Mouse (Mus musculus) kidney, postnatal 0 days (tissue): ENCODE measurements around the gene Plcb1. TPM values are rescaled to one million over a fixed set of nuclear protein-coding genes. Genes with fewer than 3 reads are reported as not detected.

Source experiments
- ATAC-seq: fragments of 200-750 bp; cut with Nextera tagmentation; replicated peaks from 2 replicates; pipeline ENCODE4 v1.8.0; 2017; ENCODE audit warnings: low read depth, moderate number of reproducible peaks, moderate TSS enrichment, moderate library complexity; ENCODE audit not compliant: low FRiP score
- DNase-seq: peaks from one replicate; pipeline ENCODE4 v3.0.0-alpha.2; 2016; ENCODE audit warnings: low spot score
- H3K27ac ChIP-seq: fragments of 300-500 bp; sonication (generic); 2 replicates; pipeline ENCODE4 v1.5.1; 2014; ENCODE audit warnings: mild to moderate bottlenecking
- H3K27me3 ChIP-seq: fragments of 300-500 bp; sonication (generic); 2 replicates; pipeline ENCODE4 v1.6.1; 2014; ENCODE audit warnings: low read length, mixed read lengths; ENCODE audit not compliant: insufficient read depth
- H3K36me3 ChIP-seq: fragments of 300-500 bp; sonication (generic); 2 replicates; pipeline ENCODE4 v1.6.1; 2014; ENCODE audit warnings: low read length, mixed read lengths; ENCODE audit not compliant: insufficient read depth
- H3K4me1 ChIP-seq: fragments of 300-500 bp; sonication (generic); replicated peaks from 2 replicates; pipeline ENCODE4 v1.6.1; 2014; ENCODE audit warnings: antibody characterized with exemption, low read length, mixed read lengths; ENCODE audit not compliant: insufficient read depth
- H3K4me2 ChIP-seq: fragments of 300-500 bp; sonication (generic); 2 replicates; pipeline ENCODE4 v1.6.1; 2014; ENCODE audit warnings: mild to moderate bottlenecking, low read length, moderate library complexity, mixed read lengths
- H3K4me3 ChIP-seq: fragments of 300-500 bp; sonication (generic); replicated peaks from 2 replicates; pipeline ENCODE4 v1.5.1; 2014; ENCODE audit warnings: low read depth, low read length
- H3K9ac ChIP-seq: fragments of 300-500 bp; sonication (generic); 2 replicates; pipeline ENCODE4 v1.6.1; 2014; ENCODE audit warnings: low read depth, low read length
- H3K9me3 ChIP-seq: fragments of 300-500 bp; sonication (generic); replicated peaks from 2 replicates; pipeline ENCODE4 v1.6.1; 2016; ENCODE audit warnings: low read length, inconsistent platforms, mixed read lengths
- CTCF ChIP-seq: IDR thresholded peaks from 2 replicates; pipeline ENCODE4 v1.5.1; 2016; ENCODE audit warnings: antibody characterized with exemption, low read depth, mild to moderate bottlenecking, moderate library complexity
- WGBS: fragments of 180-500 bp; shearing (Covaris S2); extraction: QIAGEN DNeasy Blood & Tissue Kit; methylation state at CpG from one replicate; pipeline ENCODE4 v1.1.7; 2014; 5-methylcytosine and 5-hydroxymethylcytosine counted together
- polyA plus RNA-seq: library from polyadenylated mRNA; unstranded; fragments of >200 nt; fragmentation: Nextera tagmentation; extraction: Ambion mirVana; gene quantifications from 2 replicates; pipeline ENCODE4 v1.2.1, GENCODE M21; 2015

Plcb1 gene
- polyA plus RNA-seq, 1 experiment from 2014 or later: 20.8 TPM

GRCm38 (mm10) chr2:134817058-134817840, 31.4 kb downstream of the Plcb1 start:
- Histone ChIP-seq H3K4me3 (no peak overlapping the region), H3K9me3 (no peaks in the 10 kb centered on the region), H3K27ac (no peak overlapping the region), H3K4me1 (no peaks in the 10 kb centered on the region), H3K27me3 (no peaks in the 10 kb centered on the region), H3K9ac (no peak overlapping the region), H3K4me2 (no peak overlapping the region), H3K36me3 (no peaks in the 10 kb centered on the region)
- ATAC-seq (no peak), DNase-seq (no peak)
- TF ChIP-seq CTCF: no peak
- WGBS: 80% methylated on average over 7 of the region's 7 CpGs

GRCm38 (mm10) chr2:134821176-134821575, 35.3 kb downstream of the Plcb1 start:
- Histone ChIP-seq H3K4me3 (no peak overlapping the region), H3K36me3 (no peaks in the 10 kb centered on the region), H3K9me3 (no peaks in the 10 kb centered on the region), H3K4me1 (peaks cover 7% of the 10 kb centered on the region; the same call in 1 of the 2 replicates), H3K9ac (no peak overlapping the region), H3K27me3 (no peaks in the 10 kb centered on the region), H3K27ac (no peak overlapping the region), H3K4me2 (no peak overlapping the region)
- DNase-seq (no peak), ATAC-seq (no peak)
- no peak for TF ChIP-seq CTCF
- WGBS: 77% methylated on average over 6 of the region's 6 CpGs

GRCm38 (mm10) chr2:134825645-134826044, 39.8 kb downstream of the Plcb1 start:
- ATAC-seq: no peak; the same call in 1 of the 2 replicates
- no peaks in the 10 kb centered on the region for H3K9me3 ChIP-seq
- H3K4me2 ChIP-seq: peak overlapping the region; percentile 16; the same call in 1 of the 2 replicates

GRCm38 (mm10) chr2:134826111-134827005, 40.5 kb downstream of the Plcb1 start:
- ATAC-seq (peak; percentile 52; the same call in 1 of the 2 replicates), DNase-seq (peak; percentile 33)
- Histone ChIP-seq H3K4me3 (no peak overlapping the region), H3K4me2 (0 out of 2 replicates have a peak overlapping the region, but pooled peaks have one; percentile 16), H3K4me1 (peaks cover 9% of the 10 kb centered on the region; the same call in 1 of the 2 replicates), H3K36me3 (no peaks in the 10 kb centered on the region), H3K9me3 (no peaks in the 10 kb centered on the region), H3K9ac (no peak overlapping the region), H3K27me3 (no peaks in the 10 kb centered on the region), H3K27ac (0 out of 2 replicates have a peak overlapping the region, but pooled peaks have one; percentile 11)
- TF ChIP-seq CTCF: no peak
- WGBS: 25% methylated on average over 8 of the region's 8 CpGs

More at GRCm38 (mm10) chr2:134825645-134826044, 39.8 kb downstream of the Plcb1 start:
- TF ChIP-seq CTCF: no peak
- H3K27ac ChIP-seq: no peak overlapping the region
- no peaks in the 10 kb centered on the region for H3K36me3 ChIP-seq
- 24% methylated on average over 7 of the region's 7 CpGs for WGBS
- DNase-seq: no peak
- no peaks in the 10 kb centered on the region for H3K27me3 ChIP-seq
- no peak overlapping the region for H3K4me3 ChIP-seq
- H3K4me1 ChIP-seq: peaks cover 9% of the 10 kb centered on the region; the same call in 1 of the 2 replicates
- no peak overlapping the region for H3K9ac ChIP-seq

GRCm38 (mm10) chr2:134827778-134828487, 42.1 kb downstream of the Plcb1 start:
- WGBS: 82% methylated on average over 3 of the region's 3 CpGs
- H3K4me1 ChIP-seq: peaks cover 9% of the 10 kb centered on the region; the same call in 1 of the 2 replicates
- no peaks in the 10 kb centered on the region for H3K36me3 ChIP-seq
- H3K27ac ChIP-seq: no peak overlapping the region
- no peak for DNase-seq
- no peak overlapping the region for H3K9ac ChIP-seq
- H3K4me3 ChIP-seq: no peak overlapping the region
- ATAC-seq: no peak; the same call in 1 of the 2 replicates
- no peak overlapping the region for H3K4me2 ChIP-seq
- TF ChIP-seq CTCF: no peak
- no peaks in the 10 kb centered on the region for H3K9me3 ChIP-seq
- no peaks in the 10 kb centered on the region for H3K27me3 ChIP-seq
